Mouse (Mus musculus) olfactory bulb, adult 2 months (tissue): ENCODE measurements around the gene Cep44. TPM values are rescaled to one million over a fixed set of nuclear protein-coding genes. Genes with fewer than 3 reads are reported as not detected.

Experiments
- H3K27ac ChIP-seq: fragments of 200-500 bp; 2 replicates; pipeline ENCODE4 v1.5.1; 2012; ENCODE audit warnings: low read depth, low read length; ENCODE audit not compliant: insufficient read depth
- H3K4me1 ChIP-seq: fragments of 200-500 bp; 2 replicates; pipeline ENCODE4 v1.6.1; 2012; ENCODE audit warnings: low read length; ENCODE audit not compliant: control insufficient read depth, insufficient read depth
- H3K4me3 ChIP-seq: fragments of 200-500 bp; 2 replicates; pipeline ENCODE4 v1.5.1; 2012; ENCODE audit warnings: mild to moderate bottlenecking, low read depth, low read length, moderate library complexity; ENCODE audit not compliant: insufficient read depth
- CTCF ChIP-seq: fragments of 200-500 bp; IDR thresholded peaks from 2 replicates; pipeline ENCODE4 v1.5.1; 2012; ENCODE audit warnings: low read depth, mild to moderate bottlenecking, low read length, moderate library complexity; ENCODE audit not compliant: insufficient read depth
- POLR2A ChIP-seq: fragments of 200-500 bp; IDR thresholded peaks from 2 replicates; pipeline ENCODE4 v1.6.1; 2012; ENCODE audit warnings: mild to moderate bottlenecking, low read depth, low read length, moderate library complexity; ENCODE audit not compliant: insufficient read depth
- WGBS: fragments of 180-500 bp; shearing (Covaris S2); methylation state at CpG from one replicate; pipeline ENCODE4 v1.1.7; 2018; 5-methylcytosine and 5-hydroxymethylcytosine counted together
- polyA plus RNA-seq: library from polyadenylated mRNA; stranded (reverse); fragments of >200 nt; gene quantifications from 2 replicates; pipeline ENCODE4 v1.2.4, GENCODE M21; 2012; ENCODE audit warnings: low replicate concordance; ENCODE audit not compliant: missing spikeins, insufficient read depth, insufficient read length

Cep44 gene
- polyA plus RNA-seq, 1 experiment = not detected

DNA sequence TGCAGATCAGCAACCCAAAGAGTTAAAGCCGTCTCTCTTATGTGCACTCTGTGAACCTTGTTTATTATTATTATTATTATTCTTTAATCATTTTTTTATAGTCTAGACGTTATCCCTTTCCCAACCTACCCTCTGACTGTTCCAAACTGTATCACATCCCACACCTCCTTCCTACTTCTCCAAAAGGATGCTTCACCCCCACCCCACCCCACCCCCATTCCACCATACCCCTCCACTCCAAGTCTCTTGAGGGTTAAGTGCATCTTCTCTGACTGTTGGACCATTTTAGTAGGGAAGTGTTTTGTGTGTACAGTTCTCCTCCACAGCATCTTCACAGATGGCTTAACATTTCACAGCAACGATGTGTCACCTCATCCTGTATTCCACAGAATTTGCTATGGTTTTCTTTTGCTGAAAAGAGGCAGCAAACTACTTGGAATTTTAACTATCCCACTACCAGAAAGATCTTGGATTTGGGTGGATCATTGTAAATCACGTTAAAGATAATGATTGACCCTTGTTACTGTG, 41.8 kb downstream of the Cep44 start:
- no peak overlapping the region for H3K4me3 ChIP-seq
- no peak overlapping the region for H3K27ac ChIP-seq
- H3K4me1 ChIP-seq = no peaks in the 10 kb centered on the region
- TF ChIP-seq CTCF = no peak
- no peak for TF ChIP-seq POLR2A
- 59% methylated on average over 4 of the region's 4 CpGs for WGBS

DNA sequence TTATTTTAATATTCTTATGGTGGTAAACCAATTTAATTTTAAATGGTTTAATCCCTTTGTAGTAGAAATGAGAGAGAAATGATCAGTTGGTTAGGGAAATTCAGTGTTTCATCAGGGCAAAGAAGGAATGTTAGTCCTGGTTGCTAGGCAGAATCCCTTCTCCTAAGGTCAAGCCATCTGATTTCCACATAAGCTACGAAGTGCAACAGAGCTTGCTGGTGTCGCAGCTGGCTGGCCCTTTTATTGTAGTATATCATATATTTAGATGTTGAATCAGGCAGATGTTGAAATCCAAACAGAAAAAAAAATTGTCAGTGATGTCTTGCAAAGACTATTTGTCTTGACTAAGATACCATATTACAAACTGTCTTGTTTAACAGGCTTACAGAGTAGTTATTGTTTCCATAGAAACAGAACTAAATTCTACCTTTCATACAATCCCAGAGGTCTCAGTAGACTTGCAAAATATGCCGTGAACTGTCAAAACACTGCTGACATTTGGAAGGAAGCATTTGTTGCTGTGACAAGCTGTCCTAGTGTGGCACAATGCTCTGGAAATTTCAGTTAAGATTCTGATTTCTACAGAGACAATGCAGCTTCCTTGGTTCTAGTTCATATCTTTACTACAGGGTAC, 42.4 kb downstream of the Cep44 start:
- WGBS = 65% methylated on average over 3 of the region's 3 CpGs
- H3K27ac ChIP-seq = no peak overlapping the region
- no peak for TF ChIP-seq POLR2A
- no peak for TF ChIP-seq CTCF
- no peak overlapping the region for H3K4me3 ChIP-seq
- no peaks in the 10 kb centered on the region for H3K4me1 ChIP-seq

DNA sequence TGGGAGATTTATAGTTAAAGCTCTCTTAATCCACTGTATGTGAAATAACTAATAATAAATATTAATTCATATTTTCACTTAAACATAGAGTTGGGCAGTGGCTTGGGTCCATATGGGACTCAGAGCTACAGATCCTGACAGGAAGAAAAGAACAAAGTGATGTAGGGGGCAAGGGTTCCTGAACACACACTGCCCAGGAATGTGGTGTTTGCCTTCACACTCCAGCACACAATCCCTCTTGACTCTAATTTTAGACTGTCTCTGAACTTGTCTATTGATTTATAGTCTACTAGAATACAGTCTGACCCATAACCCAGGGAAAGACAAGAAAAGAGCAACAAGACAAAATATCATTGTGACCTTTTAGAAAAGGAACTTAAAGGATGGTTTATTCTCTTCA, 48.9 kb downstream of the Cep44 start:
- no peak overlapping the region for H3K27ac ChIP-seq
- no peak overlapping the region for H3K4me3 ChIP-seq
- no peaks in the 10 kb centered on the region for H3K4me1 ChIP-seq
- TF ChIP-seq CTCF (no peak), POLR2A (no peak)

DNA sequence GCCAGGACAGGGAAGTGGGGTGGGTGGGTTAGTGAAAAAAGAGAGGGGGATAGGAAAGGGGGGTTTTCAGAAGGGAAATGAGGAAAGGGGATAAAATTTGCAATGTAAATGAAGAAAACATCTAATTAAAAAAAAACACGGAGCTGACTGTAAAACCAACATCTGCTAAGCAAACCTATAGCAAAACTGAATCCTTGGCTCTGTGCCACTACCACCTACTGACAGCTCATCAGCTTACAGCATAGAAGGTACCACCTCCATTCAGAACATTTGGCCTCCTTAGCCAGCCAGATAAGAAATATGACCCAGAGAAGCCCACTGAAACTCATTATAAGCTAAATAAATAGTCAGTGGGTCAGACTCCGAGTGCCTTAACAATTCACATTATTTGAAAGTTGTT, 61.4 kb downstream of the Cep44 start:
- H3K4me1 ChIP-seq = no peaks in the 10 kb centered on the region
- WGBS = 32% methylated on average over 2 of the region's 2 CpGs
- H3K27ac ChIP-seq = no peak overlapping the region
- TF ChIP-seq POLR2A (no peak), CTCF (no peak)
- no peak overlapping the region for H3K4me3 ChIP-seq

DNA sequence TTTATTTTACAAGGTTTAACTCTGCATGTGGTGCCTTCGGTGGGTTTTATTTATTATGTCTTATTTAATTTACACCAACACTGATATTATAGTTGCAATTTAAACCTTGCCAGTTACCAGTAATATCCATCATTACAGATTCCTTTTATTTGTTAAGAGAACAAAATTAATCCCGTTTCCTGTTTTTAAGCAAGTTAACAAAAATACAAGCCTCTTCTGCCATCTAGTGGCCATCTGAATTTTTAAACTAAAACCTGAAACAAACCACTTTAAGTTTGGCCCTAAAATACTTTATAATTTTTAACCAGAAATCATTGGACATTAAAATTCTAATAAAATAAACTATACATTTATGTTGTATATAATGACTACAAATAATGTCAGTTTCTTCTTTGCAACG, 64.8 kb downstream of the Cep44 start:
- Histone ChIP-seq H3K4me1 (no peaks in the 10 kb centered on the region), H3K4me3 (no peak overlapping the region), H3K27ac (no peak overlapping the region)
- TF ChIP-seq CTCF = no peak
- no peak for TF ChIP-seq POLR2A
- WGBS = 21% methylated on average over 3 of the region's 3 CpGs

Other genes starting within 250 kb of the Cep44 start
- not detected in 2 replicates for gene Fbxo8, start within 50 bp of the Cep44 start, polyA plus RNA-seq